Mouse (Mus musculus): ENCODE measurements around the gene Ccer2. TPM values are rescaled to one million over a fixed set of nuclear protein-coding genes. Genes with fewer than 3 reads are reported as not detected.
A peak's percentile ranks its signal among the peaks of the same experiment; 100 is the strongest.

The Ccer2 gene
- polyA plus RNA-seq, 3 experiments from 2014 or later = not detected

DNA sequence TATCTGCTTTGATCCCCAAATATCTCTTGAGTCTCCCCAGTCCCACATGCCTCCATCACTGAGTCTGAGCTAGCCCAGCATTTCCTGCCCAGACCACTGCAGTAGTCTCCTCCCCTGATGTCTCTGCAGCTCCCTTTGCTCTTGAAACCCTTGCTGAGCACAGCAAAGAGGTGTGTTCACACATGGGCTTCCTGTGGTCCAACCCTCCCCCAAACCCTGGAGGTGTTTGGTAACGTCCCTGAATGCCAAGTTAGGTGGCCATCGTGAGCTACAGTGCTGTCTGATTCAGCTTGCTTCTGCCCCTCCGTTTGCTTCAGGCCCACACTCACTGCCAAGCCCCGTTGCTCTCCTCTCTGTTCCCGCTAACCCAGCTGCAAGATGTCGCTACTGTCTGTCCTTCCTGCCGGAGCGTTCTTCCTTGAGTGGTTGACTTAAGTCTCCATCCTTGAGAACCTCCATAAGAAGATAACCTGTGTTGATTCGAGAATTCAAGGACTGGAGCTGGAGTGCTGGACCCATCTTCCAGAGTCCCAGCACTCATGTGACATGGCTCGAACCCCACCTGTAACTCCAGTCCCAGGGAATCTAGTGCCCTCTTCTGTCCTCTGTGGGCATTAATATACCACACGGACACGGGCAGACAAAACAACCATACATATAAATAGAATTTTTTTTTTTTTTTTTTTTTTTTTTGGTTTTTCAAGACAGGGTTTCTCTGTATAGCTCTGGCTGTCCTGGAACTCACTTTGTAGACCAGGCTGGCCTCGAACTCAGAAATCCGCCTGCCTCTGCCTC is 36.6 kb downstream of the Ccer2 start:
- ATAC-seq = peak; percentile 78

DNA sequence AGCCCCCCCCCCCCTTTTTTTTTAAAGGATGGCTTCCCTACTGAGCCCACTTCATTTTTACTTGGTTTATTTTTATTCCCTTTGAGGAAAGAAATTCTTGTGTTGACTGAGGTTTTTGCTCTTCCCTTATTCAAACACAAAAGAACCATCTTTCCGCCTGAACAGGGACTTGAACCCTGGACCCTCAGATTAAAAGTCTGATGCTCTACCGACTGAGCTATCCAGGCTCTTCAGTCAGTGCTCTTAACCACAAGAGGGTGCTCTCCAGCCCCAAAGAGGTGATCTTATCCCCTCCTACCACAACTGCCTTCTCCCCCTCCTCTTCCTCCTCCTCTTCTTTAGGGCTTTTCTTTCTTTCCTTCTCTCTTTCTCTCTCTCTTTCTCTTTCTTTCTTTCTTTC is 37.9 kb downstream of the Ccer2 start:
- ATAC-seq = no peak

DNA sequence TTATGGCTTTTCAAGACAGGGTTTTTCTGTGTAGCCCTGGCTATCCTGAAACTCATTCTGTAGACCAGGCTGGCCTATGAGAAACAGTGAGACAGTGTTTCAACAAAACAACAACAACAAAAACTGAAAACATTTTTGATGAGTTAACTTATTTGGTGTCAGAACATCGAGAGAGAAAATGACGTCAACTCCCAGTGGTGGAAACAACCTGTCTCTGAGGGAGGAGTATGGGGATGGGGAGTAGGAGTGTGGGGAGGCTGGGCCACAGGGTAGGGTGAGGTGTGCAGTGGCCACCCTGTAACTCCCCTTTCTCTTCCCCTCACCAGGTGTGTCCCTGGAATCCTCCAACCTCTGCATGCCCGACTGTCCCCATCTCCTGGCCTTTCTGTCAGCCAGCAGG is 38.5 kb downstream of the Ccer2 start:
- ATAC-seq = peak; percentile 20

DNA sequence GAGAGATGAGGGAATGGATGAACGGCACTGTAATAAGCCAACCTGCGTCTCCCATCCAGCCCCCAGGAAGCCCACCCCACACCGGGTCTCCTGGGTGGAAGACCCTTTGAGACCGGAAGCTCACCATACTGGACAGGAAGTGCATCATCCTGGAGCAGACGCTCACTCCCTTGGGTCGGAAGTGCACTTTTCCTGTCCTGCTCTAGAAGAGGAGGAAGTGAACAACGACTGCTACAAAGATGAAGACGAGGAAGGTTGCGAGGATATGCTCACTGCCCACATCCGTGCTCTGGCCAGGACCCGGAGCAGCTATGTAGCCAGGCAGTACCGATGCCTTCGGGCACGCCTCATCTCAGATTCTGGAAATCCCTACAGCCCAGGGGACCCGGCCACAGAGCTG is 39.9 kb downstream of the Ccer2 start:
- ATAC-seq = no peak

DNA sequence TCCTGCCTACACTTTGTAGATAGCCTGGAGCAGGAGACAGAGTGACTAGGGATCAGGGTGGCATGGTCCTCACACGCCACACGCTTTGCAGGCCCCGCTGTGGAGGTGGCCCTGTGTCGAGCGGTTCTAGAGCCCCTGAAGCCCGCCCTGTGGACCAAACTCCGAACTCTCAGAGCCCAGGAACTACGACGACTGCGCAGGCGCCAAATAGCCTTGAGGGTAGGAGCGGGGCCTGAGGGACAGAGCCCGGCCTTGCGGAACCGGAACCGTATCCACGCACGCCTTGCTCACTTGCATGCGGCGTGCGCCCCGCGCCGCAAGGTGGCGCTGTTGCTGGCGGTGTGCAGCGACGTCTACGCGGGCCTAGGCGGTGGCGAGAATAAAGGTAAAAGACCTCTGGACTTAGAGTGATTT is 40.6 kb downstream of the Ccer2 start:
- ATAC-seq = no peak

DNA sequence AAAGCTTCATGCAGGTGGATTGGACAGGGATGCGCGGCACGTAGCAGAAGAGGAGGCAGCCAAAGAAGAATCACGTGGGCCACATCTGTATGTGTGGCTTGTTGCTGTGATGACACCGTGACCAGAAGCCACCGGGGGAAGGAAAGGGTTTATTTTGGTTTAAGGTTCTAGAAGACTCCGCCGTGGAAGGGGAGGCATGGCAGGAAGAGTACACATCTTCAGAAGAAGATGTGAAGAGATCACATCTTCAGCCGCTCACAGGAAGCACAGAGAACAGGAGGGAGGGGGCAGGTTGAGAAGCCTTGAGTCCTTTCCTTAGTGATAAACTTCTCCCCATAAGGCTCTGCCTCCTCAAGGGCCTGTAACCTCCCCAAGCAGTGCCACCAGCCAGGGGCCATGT is 44.0 kb downstream of the Ccer2 start:
- peak; percentile 79 for ATAC-seq

DNA sequence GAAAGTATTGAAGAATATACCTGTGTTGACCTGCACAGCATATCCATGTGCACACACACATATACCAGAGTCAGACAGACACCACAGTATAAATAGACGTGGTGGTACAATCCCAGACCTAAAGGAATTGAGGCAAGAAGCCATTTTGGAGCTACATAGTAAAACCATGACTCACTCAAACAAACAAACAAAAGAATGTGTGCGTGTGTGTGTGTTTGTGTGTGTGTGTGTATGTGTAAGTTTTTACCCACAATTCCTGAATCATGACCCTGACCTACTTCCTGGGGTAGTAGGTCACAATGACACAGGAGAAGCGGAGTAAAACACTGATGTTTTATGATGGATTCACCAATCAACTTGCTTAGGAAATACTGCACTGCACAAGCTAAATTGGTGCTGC is 45.5 kb downstream of the Ccer2 start:
- no peak for ATAC-seq

DNA sequence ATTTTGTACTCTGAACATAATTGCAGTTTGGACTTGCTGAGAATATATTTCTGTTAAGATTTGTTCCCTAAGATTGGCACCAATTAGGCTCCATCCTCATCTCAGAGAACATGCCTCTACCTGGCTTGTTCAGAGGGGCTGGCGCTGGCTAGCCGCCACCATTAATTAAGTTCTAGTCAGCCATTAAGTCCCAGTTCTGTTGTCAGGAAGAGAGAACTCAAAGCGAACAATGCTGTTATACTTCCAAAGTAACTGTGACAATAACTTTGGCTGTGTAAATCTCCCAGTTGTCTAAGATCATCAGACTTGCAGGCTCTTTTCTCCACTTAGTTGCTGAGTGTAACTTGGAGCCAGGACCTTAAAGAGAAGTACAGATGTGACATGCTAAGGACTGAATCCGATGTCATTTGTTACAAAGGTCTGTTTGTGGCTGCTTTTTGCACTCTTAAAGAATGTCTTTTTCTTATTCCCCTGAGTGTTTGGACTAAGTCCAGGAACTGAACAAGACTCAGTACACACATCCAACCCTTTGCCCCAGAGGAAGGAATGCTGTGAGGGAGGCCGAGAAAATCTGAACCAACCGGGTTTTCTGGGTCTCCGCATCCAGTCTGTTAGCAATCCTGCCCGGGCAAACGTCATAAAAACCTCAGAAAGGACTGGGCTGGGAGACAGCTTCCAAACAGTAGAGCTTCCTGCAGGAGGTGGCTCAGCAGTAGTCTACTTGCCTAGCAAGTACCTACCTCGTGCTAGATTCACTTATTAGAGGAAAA is 46.1 kb downstream of the Ccer2 start:
- no peak for ATAC-seq

DNA sequence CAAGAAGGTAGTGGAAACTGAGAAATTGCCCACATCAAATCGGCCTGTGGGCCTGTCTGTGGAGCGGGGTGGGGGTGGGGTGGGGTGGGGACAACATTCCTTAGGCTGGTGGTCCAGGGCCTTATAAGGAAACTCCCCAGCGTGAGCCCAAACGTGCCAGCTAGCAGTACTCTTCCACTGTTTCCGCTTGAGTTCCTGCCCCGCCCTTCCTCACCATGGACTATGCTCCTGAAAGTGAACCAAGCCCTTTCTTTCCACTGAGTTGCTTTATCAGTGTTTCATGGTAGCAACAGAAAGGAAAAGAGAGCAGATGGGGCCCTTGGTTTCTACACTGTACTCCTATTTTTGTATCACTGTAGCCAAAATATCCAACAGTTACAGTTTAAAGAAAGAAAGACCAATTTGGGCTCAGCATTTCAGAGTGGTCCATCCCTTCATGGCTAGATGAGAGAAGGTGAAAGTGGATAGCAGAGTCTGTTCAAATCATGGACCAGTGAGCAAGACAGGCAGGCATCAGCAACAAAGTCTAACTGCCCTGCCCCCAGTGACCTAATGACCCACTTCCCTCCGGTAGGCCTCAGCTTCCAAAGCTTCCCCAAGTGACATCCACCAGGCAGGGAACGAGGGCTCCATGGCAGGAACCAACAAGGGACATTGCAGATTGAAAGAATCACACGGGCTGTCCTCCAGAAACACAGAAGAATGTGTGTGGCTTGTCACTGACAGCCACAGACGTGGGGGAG is 47.0 kb downstream of the Ccer2 start:
- peak; percentile 33 for ATAC-seq

DNA sequence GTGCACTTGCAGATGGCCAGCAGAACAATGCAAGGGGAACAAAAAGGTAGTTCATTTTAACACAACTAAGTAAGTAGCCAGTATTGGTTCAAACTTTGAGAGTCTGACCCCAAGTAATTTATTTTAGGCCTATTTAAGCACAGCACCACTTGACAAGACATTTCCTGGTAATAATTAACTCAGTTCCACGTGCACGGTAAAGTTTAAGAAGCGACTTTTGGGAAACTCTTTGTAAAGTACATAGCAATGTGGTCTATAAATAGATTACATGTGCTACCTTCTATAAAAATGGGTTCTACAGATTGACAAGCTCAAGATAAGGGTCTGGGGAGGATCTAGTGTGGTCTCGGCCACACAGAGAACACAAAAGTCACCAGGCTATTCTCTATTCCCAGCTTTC is 47.8 kb downstream of the Ccer2 start:
- ATAC-seq = no peak

DNA sequence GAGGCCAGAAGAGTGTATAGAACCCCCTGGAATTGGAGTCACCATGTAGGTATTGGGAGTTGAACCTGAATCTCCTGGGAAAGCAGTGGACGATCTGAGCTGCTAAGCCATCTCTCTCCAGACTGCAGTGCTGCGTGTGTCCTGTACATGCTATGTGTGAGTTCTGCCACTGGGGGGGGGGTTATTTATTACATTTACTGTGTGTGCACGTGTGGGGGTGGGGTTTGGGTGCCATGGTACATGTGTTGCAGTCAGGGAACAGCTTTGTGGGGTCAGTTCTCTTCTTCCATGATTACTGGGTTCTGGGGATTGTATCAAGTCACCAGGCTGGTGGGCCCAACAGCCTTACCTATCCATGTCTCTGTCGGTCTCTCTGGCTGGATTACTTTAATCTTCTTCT is 50.9 kb downstream of the Ccer2 start:
- ATAC-seq = no peak

DNA sequence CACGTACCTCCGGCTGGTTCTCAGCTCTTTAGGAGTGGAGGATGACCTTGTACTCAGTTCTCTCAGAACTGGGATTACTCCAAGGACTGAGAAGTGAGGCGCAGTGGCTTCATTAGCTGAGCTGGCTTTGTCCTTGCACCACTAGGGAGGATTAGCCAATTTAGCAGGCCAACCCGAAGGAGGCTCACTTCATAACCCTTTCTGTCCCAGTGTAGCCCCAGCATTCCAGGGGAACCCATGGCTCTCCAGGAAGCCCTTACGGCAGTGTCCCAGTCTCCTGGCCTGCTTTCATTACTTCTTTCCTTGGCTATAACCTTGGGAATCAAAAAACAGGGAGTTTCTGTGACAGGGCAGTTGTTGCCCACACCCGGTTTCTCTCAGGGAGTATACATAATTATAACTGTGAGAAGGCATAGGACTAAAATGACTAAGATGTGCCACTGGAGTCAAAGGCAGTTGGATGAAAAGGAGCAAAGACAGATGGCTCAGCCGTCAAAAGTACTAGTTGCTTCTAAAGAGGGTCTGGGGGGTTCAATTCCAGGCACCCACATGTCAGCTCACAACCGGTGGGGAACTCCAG is 51.8 kb downstream of the Ccer2 start:
- ATAC-seq = no peak

DNA sequence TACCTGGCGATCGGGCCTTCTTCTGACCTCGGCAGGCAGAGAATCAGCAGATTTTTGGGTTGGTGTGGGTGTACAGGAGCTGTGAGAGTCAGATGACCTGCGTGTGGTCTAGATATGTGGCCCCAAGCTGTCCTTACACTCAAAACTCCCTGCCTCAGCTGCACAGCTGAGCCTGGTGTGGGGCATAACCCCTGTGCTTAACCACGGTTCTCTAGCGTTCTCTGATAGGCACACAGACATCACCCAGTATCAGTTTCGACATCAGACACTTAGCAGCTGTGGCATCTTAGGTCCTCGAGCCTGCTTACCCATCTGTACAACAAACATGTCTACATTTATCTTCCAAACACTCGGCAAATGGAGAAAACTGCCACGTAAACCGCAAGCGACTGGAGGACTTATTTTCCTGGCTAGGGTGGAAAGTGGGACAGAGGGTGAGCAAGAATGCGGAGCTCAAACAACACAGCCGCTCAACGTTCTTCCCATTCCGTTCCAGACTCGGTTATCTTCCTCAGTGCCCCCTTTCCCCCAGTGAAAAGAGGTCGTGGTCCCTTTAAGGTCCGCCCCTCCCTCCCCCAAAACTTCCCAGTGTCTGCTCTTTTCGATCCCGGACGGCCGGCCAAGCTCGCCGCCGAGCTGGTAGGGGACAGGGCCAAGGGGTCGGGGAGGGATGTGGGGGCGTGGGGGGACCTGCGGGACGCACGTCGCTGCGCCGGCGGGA is 52.4 kb downstream of the Ccer2 start, which contains the start of gene Hnrnpl:
TSS of gene Hnrnpl (plus strand) at position 321 of the 721 bp plus-strand sequence.
- ATAC-seq = peak; percentile 21

Other genes with a start within 250 kb of the Ccer2 start
- gene Ifnl2, start 245.7 kb upstream of the Ccer2 start, polyA plus RNA-seq (2017; shearing (Covaris generic)) = not detected
- not detected for gene Ifnl3, start 233.3 kb upstream of the Ccer2 start, polyA plus RNA-seq (2017; shearing (Covaris generic))
- not detected for gene Sycn, start 215.3 kb upstream of the Ccer2 start, polyA plus RNA-seq (2017; shearing (Covaris generic))
- 1 to 10 TPM in 1 of 3 experiments, not detected in 2; 1.4 TPM for gene Nccrp1, start 208.9 kb upstream of the Ccer2 start, polyA plus RNA-seq (2017; shearing (Covaris generic))
- 1 to 10 TPM; 6.4 to 9.8 (median 8.2) TPM for gene Samd4b, start 158.0 kb upstream of the Ccer2 start, polyA plus RNA-seq (2017; shearing (Covaris generic))
- 1 to 10 TPM; 2.1 to 3.7 (median 2.6) TPM for gene Pak4, start 158.0 kb upstream of the Ccer2 start, polyA plus RNA-seq (2017; shearing (Covaris generic))
- gene Acp7, start 124.8 kb upstream of the Ccer2 start, polyA plus RNA-seq (2017; shearing (Covaris generic)) = not detected
- gene Fbxo27, start 63.3 kb upstream of the Ccer2 start, polyA plus RNA-seq (2017; shearing (Covaris generic)) = 1 to 10 TPM in 2 of 3 experiments, under 1 TPM in 1; 0.93 to 4.4 (median 1.3) TPM
- gene Fbxo17, start 39.4 kb upstream of the Ccer2 start, polyA plus RNA-seq (2017; shearing (Covaris generic)) = 1 to 10 TPM; 1.4 to 9.9 (median 6.4) TPM
- gene Mrps12, start 14.4 kb upstream of the Ccer2 start, polyA plus RNA-seq (2017; shearing (Covaris generic)) = 10 to 100 TPM; 55.8 to 67.1 (median 65.2) TPM
- gene Sars2, start 14.2 kb upstream of the Ccer2 start, polyA plus RNA-seq (2017; shearing (Covaris generic)) = 10 to 100 TPM in 2 of 3 experiments, 1 to 10 TPM in 1; 9.1 to 13.2 (median 10.8) TPM
- 100 to 1,000 TPM in 1 of 3 experiments, 10 to 100 TPM in 2; 65.3 to 134 (median 90.9) TPM for gene Sirt2, start 10.6 kb downstream of the Ccer2 start, polyA plus RNA-seq (2017; shearing (Covaris generic))
- gene Nfkbib, start 11.3 kb downstream of the Ccer2 start, polyA plus RNA-seq (2017; shearing (Covaris generic)) = 10 to 100 TPM; 46.0 to 72.8 (median 53.3) TPM
- 100 to 1,000 TPM; 216 to 294 (median 288) TPM for gene Rinl, start 32.8 kb downstream of the Ccer2 start, polyA plus RNA-seq (2017; shearing (Covaris generic))
- 100 to 1,000 TPM; 171 to 386 (median 383) TPM for gene Hnrnpl, start 52.4 kb downstream of the Ccer2 start, polyA plus RNA-seq (2017; shearing (Covaris generic))
- 100 to 1,000 TPM; 190 to 267 (median 222) TPM for gene Ech1, start 69.0 kb downstream of the Ccer2 start, polyA plus RNA-seq (2017; shearing (Covaris generic))
- 10 to 100 TPM; 18.1 to 38.8 (median 20.9) TPM for gene Lgals4, start 77.7 kb downstream of the Ccer2 start, polyA plus RNA-seq (2017; shearing (Covaris generic))
- 1 to 10 TPM in 1 of 3 experiments, under 1 TPM in 1, not detected in 1; 0.46 to 5.6 TPM for gene Lgals7, start 107.7 kb downstream of the Ccer2 start, polyA plus RNA-seq (2017; shearing (Covaris generic))
- gene Capn12, start 125.2 kb downstream of the Ccer2 start, polyA plus RNA-seq (2017; shearing (Covaris generic)) = under 1 TPM in 1 of 3 experiments, not detected in 2; 0.15 TPM
- gene Actn4, start 206.2 kb downstream of the Ccer2 start, polyA plus RNA-seq (2017; shearing (Covaris generic)) = 100 to 1,000 TPM in 1 of 3 experiments, 10 to 100 TPM in 2; 74.2 to 145 (median 93.4) TPM
- gene Eif3k, start 225.7 kb downstream of the Ccer2 start, polyA plus RNA-seq (2017; shearing (Covaris generic)) = 100 to 1,000 TPM; 441 to 670 (median 588) TPM
- gene Map4k1, start 225.9 kb downstream of the Ccer2 start, polyA plus RNA-seq (2017; shearing (Covaris generic)) = 100 to 1,000 TPM in 2 of 3 experiments, 10 to 100 TPM in 1; 98.7 to 130 (median 111) TPM

Data from inflammation-experienced regulatory T-cells, adult 6 months (primary cell).